Mouse (Mus musculus): ENCODE measurements around the gene Ceacam1. TPM values are rescaled to one million over a fixed set of nuclear protein-coding genes. Genes with fewer than 3 reads are reported as not detected.
"Not testable (repeated sequence)": the region's sequence is repeated elsewhere in the genome, so short reads cannot be mapped to it uniquely, and the experiment has no call there.

The Ceacam1 gene
- total RNA-seq, 2 experiments from 2014 or later: 3.0 to 6.1 TPM

DNA sequence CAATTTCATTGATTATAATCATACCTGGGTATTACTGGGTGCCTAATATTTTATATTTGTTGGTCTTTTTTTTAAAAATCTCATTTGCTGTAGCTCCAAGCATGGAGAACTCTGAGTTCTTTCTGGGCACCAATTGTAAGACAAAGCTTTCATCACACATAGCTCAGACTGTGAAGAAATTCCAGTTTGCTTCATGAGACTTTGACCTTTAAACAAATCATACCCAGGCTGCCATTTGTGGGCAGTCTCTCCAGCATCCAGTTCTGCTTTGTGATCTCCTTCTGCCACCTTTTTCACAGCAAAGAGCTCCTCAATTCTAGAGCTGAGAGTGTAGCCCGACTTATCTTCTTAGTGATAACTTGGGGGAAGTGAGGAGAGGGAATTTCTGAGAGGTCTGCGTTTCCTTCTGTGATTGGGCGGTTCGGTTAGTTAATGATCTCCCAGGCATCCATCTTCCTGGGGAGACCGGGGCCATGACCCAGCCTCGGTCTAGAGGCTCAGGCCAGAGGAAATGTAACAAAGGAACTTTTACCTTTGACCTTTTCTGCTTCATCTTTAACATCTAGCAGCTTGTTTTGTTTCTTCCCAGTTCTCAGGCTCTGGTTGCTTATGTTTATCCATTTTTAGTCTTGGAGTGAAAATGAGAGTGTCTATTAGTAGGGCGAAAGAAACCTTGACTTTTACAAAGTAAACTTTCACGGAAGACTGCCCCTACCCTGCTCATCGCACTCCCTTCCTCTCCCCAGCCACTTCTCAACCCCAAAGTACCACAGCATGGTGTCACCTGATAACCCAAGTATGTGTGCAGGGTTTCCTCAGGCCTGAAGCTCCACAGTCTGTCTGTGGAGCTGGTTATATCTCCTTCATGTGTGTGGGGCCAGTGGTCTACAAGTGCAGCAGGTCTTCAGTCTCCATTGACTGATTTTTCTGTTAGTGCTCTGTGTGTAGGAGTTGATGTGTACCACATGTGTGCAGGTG lies 27.2 kb downstream of the Ceacam1 start:
- intact Hi-C loops (cut with DNase I): no loop called here
- no peak for DNase-seq

GRCm38 (mm10) chr7:25440816-25441153 lies 36.6 kb downstream of the Ceacam1 start:
- no peak for DNase-seq
- intact Hi-C loops (cut with DNase I): no loop called here

DNA sequence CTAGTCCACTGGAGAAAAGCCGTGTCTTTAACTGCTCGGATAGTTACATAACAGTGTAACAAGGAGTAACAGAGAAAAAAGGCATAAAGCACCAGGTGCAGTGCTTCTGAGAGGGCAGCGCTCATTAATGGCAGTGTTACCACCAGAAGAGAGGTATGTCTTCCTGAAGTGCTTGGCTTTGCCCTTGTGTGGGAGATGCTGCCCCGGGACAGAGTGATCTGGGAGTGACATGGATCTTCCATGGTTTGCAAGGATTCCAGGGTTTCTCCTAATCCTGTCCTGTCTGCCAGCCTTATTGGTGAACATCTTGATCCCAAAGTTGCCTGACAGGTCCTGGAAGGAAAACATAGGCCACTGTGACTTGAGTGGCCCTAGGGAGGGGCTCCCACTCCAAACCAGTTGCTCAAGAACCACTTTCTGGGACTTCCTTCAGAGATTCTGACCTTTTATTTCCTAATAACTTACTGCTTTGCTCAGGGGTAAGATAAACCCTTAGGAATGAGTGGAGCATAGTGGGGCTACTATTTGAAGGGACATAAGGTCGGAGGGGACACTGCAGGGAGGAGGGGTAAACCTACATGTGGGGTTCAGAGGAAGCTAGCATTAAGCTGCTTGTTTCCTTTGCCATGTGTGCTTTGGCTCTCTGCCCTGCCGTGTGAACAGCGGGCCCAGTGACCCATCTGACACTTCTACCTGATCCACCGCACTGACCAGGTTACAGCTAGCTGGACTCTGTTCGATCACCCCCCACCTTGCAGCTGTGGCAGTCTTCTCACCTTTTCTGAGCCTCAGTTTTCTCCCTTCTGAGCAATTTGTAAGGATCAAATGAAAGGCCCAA lies 37.2 kb downstream of the Ceacam1 start:
- intact Hi-C loops (cut with DNase I): no loop called here
- no peak for DNase-seq

DNA sequence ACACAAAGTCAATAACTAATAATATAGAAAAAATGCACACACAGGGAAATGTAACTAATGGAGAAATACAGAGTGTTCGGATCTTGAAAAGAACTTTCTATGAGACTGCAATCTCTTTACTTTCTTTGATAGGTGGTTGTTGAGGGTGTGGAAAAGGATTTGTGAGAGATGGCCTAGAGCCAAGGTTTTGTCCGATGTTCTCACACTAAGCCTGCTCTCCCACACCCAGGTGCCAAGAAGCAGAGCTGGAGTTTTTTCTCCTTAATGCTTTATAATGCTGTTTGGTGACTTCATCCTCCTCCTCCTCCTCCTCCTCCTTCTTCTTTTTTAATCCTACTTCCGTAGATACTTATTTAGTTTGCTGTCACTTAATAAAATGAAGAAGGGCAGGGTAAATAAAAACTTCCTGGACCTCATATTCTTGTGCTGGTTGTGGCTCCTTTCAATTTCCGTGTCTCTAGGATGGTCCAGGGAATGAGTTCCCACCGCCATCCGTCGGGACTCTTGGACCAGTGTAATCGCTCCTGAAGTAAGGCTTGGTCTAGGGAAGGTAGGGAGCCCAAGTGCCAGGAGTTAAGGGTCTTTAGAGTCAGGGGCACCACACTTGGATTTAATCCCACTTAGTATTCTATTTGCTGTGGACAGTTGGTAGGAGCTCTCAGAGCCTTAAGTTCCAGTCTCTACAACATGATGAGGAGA lies 38.1 kb downstream of the Ceacam1 start:
- intact Hi-C loops (cut with DNase I): no loop called here
- DNase-seq: no peak

GRCm38 (mm10) chr7:25436704-25437103 lies 40.7 kb downstream of the Ceacam1 start:
- no peak for DNase-seq
- intact Hi-C loops (cut with DNase I): no loop called here

DNA sequence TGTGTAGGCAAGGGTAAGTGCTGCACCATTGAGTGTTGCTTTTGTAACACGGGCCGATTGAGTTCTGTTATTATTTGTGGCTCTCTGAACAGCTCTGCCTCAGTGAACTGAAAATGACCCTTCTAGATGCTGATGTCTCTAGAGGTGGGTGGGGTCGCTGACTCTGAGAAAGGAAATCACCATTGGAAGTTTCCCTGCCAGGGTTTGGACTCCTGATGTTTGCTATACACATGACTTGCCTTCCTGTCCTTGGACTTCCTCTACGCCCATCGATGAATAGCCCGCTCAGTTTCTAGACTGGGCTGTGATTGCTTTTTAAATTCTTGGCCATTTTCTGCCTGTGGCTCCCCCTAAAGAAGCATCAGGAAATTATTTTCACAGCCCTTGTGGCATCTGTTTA lies 41.2 kb downstream of the Ceacam1 start:
- intact Hi-C loops (cut with DNase I): no loop called here
- no peak for DNase-seq

DNA sequence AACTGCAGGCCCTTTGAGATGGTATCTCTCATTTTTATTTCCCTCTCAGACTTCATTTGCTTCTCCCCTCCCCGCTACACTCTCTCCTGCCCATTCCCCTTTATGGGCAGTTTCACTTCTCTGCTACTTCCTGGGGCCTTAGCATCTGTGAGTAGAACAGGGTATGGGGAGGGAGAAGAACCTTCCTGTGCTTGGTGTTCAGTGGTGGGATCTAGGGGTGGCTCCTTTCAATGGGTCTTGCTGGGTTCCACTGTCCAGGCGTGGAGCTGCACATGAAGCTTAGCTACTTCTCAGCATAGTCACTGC lies 41.9 kb downstream of the Ceacam1 start:
- intact Hi-C loops (cut with DNase I): no loop called here
- no peak for DNase-seq

DNA sequence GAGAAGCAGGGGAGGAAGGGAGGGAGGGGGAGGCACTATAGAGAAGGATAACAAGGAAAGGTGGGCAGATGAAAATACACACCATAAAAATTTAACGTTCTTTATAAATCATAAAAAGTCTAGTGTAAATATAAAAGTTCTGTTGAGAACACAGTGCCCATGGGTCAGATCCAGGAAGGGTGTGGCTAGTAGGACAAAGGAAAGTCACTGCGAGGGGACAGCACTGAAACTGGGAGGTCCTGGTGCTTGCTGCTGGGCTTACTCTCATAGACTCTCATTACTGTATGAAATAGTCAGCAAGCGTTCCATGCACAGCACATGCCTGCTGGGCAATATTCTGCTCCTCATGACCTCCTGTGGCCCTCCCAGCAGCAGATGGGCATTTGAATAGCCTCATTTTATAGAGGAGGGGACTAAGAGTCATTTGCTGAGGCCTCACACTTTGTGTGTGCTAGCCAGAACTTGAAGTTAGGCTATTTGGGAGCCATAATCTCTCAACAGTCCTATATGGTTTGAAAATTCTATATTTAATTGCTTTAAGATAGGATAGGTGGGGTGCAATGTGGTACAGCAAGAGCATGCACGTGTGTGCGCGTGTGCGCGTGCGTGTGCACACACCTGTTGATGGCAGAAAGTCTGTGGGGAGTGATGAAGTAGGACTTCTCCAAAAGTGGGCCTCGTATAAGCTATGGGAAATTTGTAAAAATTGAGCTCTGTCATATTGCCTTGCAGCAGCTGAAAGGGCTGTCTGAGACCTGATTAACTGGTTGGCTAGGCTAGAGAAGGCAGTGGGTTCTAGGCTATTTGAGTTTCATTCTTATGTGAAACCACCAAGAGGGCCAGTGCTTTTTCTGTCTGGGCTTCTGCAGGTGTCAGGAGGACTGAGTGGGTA lies 42.5 kb downstream of the Ceacam1 start:
- no peak for DNase-seq
- intact Hi-C loops (cut with DNase I): no loop called here

- no peak for DNase-seq
- intact Hi-C loops (cut with DNase I): no loop called here
Observed at GRCm38 (mm10) chr7:25433781-25434560, 43.4 kb downstream of the Ceacam1 start.

GRCm38 (mm10) chr7:25433007-25433541 lies 44.3 kb downstream of the Ceacam1 start:
- DNase-seq: no peak
- intact Hi-C loops (cut with DNase I): no loop called here

GRCm38 (mm10) chr7:25432381-25432780 lies 45.0 kb downstream of the Ceacam1 start:
- DNase-seq: no peak
- intact Hi-C loops (cut with DNase I): no loop called here

GRCm38 (mm10) chr7:25429886-25430784 lies 47.3 kb downstream of the Ceacam1 start:
- intact Hi-C loops (cut with DNase I): no loop called here
- no peak for DNase-seq

DNA sequence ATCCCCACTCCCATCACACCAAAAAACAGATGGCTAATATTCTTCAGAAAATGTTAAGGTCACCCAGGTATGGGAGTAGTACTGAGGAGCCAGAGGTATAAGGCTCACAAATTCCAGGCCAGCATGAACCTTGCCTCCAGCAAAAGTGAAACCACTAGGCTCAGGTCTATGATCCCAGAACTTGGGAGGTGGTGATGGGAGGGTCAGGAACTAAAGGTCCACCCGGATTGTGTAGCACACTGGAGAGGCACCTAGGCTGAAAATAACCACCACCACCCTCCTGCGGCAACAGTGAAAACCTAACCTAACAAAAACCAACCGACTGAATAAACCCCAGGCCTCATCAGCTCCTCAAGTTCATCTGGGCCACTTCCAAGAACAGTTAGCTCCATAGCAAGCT lies 49.1 kb downstream of the Ceacam1 start:
- intact Hi-C loops (cut with DNase I): no loop called here
- no peak for DNase-seq

- DNase-seq: no peak
- intact Hi-C loops (cut with DNase I): no loop called here
Observed at GRCm38 (mm10) chr7:25427144-25427543, 50.3 kb downstream of the Ceacam1 start.

DNA sequence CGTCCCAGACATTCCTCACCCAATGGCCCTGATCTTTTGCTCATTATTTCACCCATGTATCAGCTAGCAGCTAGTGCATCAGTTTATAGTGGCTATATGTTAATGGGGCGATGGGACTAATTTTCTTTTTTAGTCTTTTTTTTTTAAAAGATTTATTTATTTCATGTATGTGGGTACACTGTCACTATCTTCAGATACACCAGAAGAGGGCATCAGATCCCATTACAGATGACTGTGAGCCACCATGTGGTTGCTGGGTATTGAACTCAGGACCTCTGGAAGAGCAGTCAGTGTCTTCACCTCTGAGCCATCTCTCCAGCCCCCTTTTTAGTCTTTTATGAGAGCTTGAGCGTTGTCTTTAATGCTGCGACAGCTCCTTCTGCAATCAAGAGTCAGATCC lies 51.0 kb downstream of the Ceacam1 start:
- DNase-seq; intact Hi-C loops (cut with DNase I): not testable (repeated sequence)

- intact Hi-C loops (cut with DNase I): loop anchor here (2.0 to 5.0 kb wide), 3 partner anchors 54 to 173 kb away; partner anchors contain the start of gene Ceacam2
Observed at GRCm38 (mm10) chr7:25424429-25424828, 53.0 kb downstream of the Ceacam1 start.

DNA sequence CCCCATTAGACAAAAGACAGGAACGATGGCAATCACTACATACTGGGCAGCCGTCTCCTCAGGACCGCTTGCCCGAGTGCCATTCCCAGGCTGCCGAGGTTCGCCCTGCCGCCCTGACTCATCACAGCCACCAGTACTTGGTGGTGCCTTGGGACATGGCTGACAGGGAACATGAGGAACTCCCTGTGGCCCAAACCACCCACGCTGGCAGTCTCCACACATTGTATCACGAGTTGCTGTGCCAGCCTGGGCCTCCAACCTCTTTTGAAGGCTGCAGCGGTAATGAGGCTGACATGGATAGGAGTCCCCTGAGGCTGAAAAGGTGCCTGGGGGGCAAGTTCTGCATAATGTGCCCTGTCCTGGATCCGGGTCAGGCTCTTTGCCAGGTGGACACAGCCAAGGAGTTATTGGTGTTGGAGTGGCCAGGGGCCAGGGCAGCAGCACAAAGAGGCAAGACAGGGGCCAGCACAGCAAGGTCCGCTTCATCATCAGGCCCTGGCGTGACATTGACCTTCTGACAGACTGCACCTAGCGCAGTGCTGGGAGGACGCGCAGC lies 55.0 kb downstream of the Ceacam1 start:
- intact Hi-C loops (cut with DNase I): loop anchor here (5.0 kb wide), 2 partner anchors 115 to 175 kb away; partner anchors contain the start of gene Ceacam2
- DNase-seq: no peak

More at GRCm38 (mm10) chr7:25424429-25424828, 53.0 kb downstream of the Ceacam1 start:
- DNase-seq: peak in 1 of 2 experiments; percentile 68

Data from gastrocnemius, postnatal 36 days (tissue).